Mouse (Mus musculus): ENCODE results near the gene Sel1l.

DNA sequence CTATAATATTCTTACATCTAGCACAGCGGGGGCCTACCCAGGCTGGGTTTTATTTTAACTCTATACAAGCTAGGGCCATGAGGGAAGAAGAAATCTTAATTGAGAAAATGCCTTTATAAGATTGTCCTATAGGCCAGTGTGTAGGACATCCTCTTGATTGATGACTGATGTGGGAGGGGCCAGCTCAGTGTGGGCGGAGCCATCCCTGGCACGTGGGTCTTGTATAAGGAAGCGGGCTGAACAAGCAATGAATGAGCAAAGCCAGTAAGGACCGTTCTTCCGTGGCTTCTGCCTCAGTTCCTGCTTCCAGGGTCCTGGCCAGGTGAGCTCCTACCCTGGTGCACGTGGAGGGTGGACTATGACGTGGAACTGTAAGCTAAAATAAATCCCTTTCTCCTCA, 55.7 kb downstream of the Sel1l start:
- TF ChIP-seq CTCF (IDR thresholded peaks at IDR 0.05; ENCODE audit: control insufficient read depth, insufficient read depth, insufficient replicate concordance, low read depth, low read length) (no peak), POLR2A (IDR thresholded peaks at IDR 0.05; ENCODE audit: control insufficient read depth, low read depth, low read length) (no peak)

Measured in testis, adult 2 months (tissue).